Mouse (Mus musculus) layer of hippocampus, postnatal 10 days (tissue): ENCODE measurements around the gene Gadl1. TPM values are rescaled to one million over a fixed set of nuclear protein-coding genes. Genes with fewer than 3 reads are reported as not detected.

ENCODE experiments used
- DNase-seq, 2 experiments: peaks; one replicate each; pipeline ENCODE4 v3.0.0; 2021; ENCODE audit warnings: low spot score in 2 of 2
- long read RNA-seq: library from polyadenylated mRNA; stranded (forward); transcript quantifications from one replicate; pipeline ENCODE4 v2.0.0, GENCODE M21; 2023
- total RNA-seq, 2 experiments: library from RNA; stranded (reverse); gene quantifications; 2 replicates each; pipeline ENCODE4 v1.2.3; 2021

Gene Gadl1
- under 1 TPM; 0.54 to 0.57 TPM for total RNA-seq
- long read RNA-seq = 0 reads

GRCm38 (mm10) chr9:115909155-115909554 is at the start of gene Gadl1:
Gene Gadl1 (plus strand): TSS chr9:115909455.
- no peak for DNase-seq

DNA sequence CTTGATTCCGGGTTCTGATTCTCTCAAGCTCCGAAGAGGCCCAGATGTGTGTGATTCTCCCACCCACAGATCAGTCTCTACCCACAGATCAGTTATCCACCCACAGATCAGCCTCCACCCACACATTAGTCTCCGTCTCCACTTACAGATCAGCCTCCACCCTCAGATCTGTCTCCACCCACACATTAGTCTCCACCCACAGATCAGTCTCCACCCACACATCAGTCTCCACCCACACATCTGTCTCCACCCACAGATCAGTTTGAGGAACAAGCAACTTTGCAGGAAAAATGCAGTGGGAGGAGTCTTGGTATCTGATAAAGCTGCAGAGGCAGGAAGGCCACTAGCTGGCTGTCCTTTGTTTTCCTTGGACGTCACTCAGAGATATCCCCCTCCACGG is 46.5 kb upstream of the Gadl1 start:
- DNase-seq = no peak

- DNase-seq = peak; percentile 28 to 37
Measured at GRCm38 (mm10) chr9:115863326-115863725, 45.9 kb upstream of the Gadl1 start.

- no peak for DNase-seq
Measured at GRCm38 (mm10) chr9:115867277-115867676, 42.0 kb upstream of the Gadl1 start.

GRCm38 (mm10) chr9:115870168-115870567 is 39.1 kb upstream of the Gadl1 start:
- peak in 1 of 2 experiments; percentile 25 for DNase-seq

DNA sequence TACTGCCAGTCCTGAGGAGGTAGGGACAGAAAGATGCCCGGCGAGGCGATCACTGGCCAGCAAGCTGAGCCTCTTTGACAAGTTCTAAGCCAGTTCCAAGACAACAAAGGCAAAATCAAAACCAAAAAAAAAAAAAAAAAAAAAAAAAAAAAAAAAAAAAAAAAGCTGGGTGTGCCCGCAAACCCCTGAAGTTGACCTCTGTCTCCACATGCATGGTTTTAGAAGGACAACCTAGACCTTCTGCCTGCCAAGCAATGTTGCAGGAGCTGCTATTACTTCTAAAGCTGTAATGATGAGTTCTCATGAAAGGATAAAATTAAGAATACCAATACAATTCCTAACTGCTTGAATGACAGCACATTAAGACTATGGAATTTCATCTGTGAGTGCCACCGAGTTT is 38.6 kb upstream of the Gadl1 start:
- no peak for DNase-seq

GRCm38 (mm10) chr9:115880500-115880899 is 28.8 kb upstream of the Gadl1 start:
- DNase-seq = no peak

GRCm38 (mm10) chr9:115881137-115881536 is 28.1 kb upstream of the Gadl1 start:
- DNase-seq = no peak

GRCm38 (mm10) chr9:115882627-115883200 is 26.5 kb upstream of the Gadl1 start:
- DNase-seq = no peak

DNA sequence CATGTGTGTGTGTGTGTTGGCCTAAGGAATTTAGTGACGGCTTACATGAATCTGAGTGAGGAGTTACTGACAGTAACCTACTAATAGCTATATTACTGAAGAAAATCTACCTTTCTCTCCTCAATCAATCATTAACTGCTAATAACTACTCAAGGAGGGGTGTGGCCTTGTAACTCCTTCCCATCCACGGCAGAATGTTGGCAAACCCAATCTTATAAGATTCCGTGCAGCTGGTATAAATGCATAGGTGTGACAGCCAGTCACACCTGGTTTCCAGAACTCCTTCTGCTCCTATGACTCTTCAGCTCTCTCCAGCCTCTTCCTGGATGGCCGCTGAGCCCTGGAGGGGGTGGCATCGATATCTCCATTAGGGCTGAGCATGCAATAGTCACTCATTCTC is 25.8 kb upstream of the Gadl1 start:
- DNase-seq = no peak

- DNase-seq = no peak
Measured at GRCm38 (mm10) chr9:115887571-115887970, 21.7 kb upstream of the Gadl1 start.

DNA sequence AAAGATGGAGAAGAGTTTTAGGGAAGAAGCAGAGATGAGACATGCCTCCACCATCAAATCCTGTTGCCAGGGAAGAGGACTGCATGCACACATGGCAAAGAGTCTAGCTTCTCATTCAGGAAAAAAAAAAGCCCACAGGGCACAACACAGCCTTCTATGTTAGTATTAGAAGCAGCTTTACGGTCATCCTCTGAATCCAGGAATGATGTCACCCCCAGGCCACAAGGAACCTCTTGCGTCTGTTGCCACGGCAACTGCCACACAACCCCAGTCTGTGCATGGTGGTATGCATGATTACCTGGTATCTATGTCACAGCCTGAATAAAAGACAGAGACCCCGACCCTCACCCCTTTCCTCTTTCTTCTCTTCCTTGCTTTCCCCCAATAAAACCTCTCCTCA is 16.1 kb upstream of the Gadl1 start:
- DNase-seq = no peak

DNA sequence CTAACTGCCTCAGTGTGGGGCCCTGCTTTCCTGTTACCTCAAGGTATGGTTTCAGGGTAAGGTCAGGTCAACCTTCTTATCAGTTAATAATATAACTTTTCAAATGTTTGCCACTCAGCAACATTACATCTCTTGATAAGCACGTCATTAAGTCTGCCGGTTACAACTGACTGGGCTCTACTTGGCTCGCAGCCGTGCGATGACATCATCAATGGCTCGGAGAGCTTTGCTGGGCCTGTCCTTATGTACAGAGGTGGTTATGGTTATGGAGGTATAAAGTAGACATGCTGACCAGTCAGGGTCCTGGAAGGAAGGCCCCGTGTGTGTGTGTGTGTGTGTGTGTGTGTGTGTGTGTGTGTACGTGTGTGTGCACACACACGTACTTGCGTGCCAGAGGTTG is 15.3 kb upstream of the Gadl1 start:
- no peak for DNase-seq

GRCm38 (mm10) chr9:115908325-115908724 is 930 bp upstream of the Gadl1 start:
- DNase-seq = no peak

- DNase-seq = no peak
Measured at GRCm38 (mm10) chr9:115914006-115914405, 4.8 kb downstream of the Gadl1 start.

- peak; percentile 29 to 51 for DNase-seq
Measured at GRCm38 (mm10) chr9:115915586-115916270, 6.5 kb downstream of the Gadl1 start.

DNA sequence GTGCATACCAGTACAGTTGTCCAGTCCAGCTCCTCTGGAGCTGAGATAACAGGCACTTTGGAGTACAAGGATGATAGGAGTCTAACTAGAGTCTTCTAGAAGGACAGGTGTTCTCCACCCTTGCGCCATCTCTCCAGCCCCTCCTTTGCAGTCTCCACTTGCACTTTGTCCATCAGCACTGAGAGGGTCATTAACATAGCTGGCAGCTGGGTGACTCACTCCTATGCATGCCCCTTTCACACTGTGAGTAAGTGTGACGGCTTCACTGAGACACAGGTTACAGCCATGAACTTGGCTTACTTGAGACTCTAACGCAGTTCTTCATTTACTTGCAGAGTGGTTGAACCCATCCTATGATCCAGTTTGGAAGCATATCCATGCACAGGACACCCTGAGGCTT is 10.5 kb downstream of the Gadl1 start:
- no peak for DNase-seq

DNA sequence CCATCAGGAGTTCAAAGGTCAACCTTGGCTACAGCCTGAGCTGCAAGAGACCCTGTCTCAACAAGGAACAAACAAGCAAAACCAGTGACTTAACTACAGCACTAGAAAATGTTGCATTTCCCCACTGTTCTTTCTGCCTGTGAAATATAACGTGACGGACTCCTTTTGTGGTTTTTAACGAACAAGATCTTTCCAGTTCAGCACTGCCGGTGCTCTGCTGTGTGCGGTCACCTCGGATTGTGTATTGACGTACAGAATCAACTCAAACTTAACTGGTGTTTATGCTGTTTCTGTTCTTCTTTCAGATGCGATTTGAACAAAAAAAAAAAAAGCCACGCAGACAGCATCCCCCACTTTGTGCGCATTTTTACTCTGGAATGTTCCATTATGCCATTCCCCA is 13.4 kb downstream of the Gadl1 start:
- DNase-seq = no peak

GRCm38 (mm10) chr9:115924094-115924493 is 14.8 kb downstream of the Gadl1 start:
- DNase-seq = no peak

- no peak for DNase-seq
Measured at GRCm38 (mm10) chr9:115931803-115932202, 22.5 kb downstream of the Gadl1 start.

DNA sequence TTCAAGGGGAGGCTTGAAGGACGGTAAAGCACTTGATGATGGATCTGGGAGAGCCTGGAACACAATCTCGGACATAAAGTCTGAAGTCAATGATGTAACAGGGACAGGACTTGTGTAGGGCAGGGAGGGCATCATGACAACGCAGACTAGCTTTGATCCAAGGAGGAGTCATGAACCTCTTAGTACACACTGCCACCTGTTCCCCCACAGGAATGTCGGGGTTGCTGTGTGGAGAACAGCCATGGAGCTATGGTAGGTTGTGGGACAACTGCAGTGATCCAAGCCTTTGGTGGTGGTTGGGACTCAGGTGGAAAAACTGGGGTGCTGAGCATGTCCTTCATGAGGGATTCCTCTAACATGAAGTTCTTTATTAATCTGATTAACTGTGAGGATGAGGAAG is 23.5 kb downstream of the Gadl1 start:
- no peak for DNase-seq

DNA sequence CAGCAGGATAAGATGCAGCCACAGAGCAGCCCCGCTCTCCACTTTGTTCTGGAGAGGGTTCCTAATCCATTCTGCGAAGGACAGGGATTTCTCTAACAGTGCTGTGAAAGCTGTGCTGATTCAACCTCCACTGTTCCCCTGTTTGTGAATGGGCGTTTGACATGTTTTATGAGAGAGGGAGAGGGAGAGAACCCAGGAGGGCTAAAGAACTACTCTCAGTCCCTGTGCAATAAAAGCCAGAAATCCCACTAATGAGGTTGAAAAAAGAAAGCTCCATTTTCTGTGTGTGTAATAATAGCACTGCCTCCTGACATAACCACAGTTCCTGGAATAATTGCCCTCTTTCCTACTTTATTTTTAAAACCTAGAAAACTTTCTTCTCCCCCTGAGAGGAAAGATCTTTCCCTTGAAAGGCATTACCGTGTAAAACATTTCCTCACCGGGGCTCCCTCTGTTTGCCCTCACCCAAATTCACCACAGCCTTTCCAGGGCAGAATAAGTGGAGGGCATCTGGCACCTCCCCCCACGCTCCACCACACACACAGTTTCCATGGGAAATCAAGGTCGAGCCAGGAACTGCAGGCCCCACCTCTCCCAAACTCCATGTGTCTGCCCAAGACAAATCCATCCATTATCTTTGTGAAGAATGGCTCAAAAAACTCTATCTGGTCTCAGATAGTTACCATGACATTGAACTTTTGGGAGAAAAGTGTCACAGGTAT is 24.1 kb downstream of the Gadl1 start:
- DNase-seq = peak; percentile 28 to 47

- DNase-seq = no peak
Measured at GRCm38 (mm10) chr9:115934288-115934687, 25.0 kb downstream of the Gadl1 start.
